Mouse (Mus musculus) erythroblast, embryonic 14.5 days (primary cell): ENCODE measurements around the gene Lhx1.

ENCODE experiments used
- GATA1 ChIP-seq: IDR thresholded peaks from 2 replicates; pipeline ENCODE4 v1.6.1; 2012; ENCODE audit warnings: low read length, inconsistent platforms, mixed read lengths
- TAL1 ChIP-seq: IDR thresholded peaks from 3 replicates; pipeline ENCODE4 v1.6.1; 2012; ENCODE audit warnings: low read length, inconsistent platforms, mixed read lengths

GRCm38 (mm10) chr11:84529797-84530703 is 4.7 kb upstream of the Lhx1 start:
- TF ChIP-seq TAL1 (no peak), GATA1 (no peak)
